Mouse (Mus musculus): ENCODE measurements around the gene Themis2.

The Themis2 gene

GRCm38 (mm10) chr4:132796196-132796886 is at the start of gene Themis2:
TSS of gene Themis2 (minus strand) at chr4:132796387.
- peak; percentile 68 for DNase-seq (ENCODE audit: low read depth)

- peak; percentile 11 for DNase-seq (ENCODE audit: low read depth)
These were observed 47.5 kb upstream of the Themis2 start for GRCm38 (mm10) chr4:132843705-132844071.

GRCm38 (mm10) chr4:132842970-132843704 is 47.0 kb upstream of the Themis2 start, which contains the start of gene Ppp1r8:
TSS of gene Ppp1r8 (minus strand) at chr4:132843169.
- peak; percentile 97 for DNase-seq (ENCODE audit: low read depth)

- peak; percentile 62 for DNase-seq (ENCODE audit: low read depth)
These were observed 46.2 kb upstream of the Themis2 start for GRCm38 (mm10) chr4:132842281-132842906.

GRCm38 (mm10) chr4:132841493-132841892 is 45.3 kb upstream of the Themis2 start:
- no peak for DNase-seq (ENCODE audit: low read depth)

GRCm38 (mm10) chr4:132823614-132824366 is 27.6 kb upstream of the Themis2 start:
- DNase-seq (ENCODE audit: low read depth) = peak; percentile 87

GRCm38 (mm10) chr4:132818442-132818841 is 22.3 kb upstream of the Themis2 start:
- no peak for DNase-seq (ENCODE audit: low read depth)

GRCm38 (mm10) chr4:132816855-132817254 is 20.7 kb upstream of the Themis2 start:
- peak; percentile 78 for DNase-seq (ENCODE audit: low read depth)

GRCm38 (mm10) chr4:132816404-132816803 is 20.2 kb upstream of the Themis2 start:
- peak; percentile 64 for DNase-seq (ENCODE audit: low read depth)

- no peak for DNase-seq (ENCODE audit: low read depth)
These were observed 13.4 kb upstream of the Themis2 start for GRCm38 (mm10) chr4:132809621-132810020.

- DNase-seq (ENCODE audit: low read depth) = peak; percentile 75
These were observed 11.8 kb upstream of the Themis2 start for GRCm38 (mm10) chr4:132807771-132808641.

GRCm38 (mm10) chr4:132806620-132807191 is 10.5 kb upstream of the Themis2 start:
- DNase-seq (ENCODE audit: low read depth) = no peak

GRCm38 (mm10) chr4:132805599-132806197 is 9.5 kb upstream of the Themis2 start:
- peak; percentile 56 for DNase-seq (ENCODE audit: low read depth)

GRCm38 (mm10) chr4:132805146-132805545 is 9.0 kb upstream of the Themis2 start:
- DNase-seq (ENCODE audit: low read depth) = no peak

- DNase-seq (ENCODE audit: low read depth) = peak; percentile 30
These were observed 8.1 kb upstream of the Themis2 start for GRCm38 (mm10) chr4:132804331-132804730.

- no peak for DNase-seq (ENCODE audit: low read depth)
These were observed 7.7 kb upstream of the Themis2 start for GRCm38 (mm10) chr4:132803876-132804275.

- no peak for DNase-seq (ENCODE audit: low read depth)
These were observed 7.0 kb upstream of the Themis2 start for GRCm38 (mm10) chr4:132803212-132803611.

GRCm38 (mm10) chr4:132802171-132802637 is 6.0 kb upstream of the Themis2 start:
- DNase-seq (ENCODE audit: low read depth) = no peak

GRCm38 (mm10) chr4:132801176-132802077 is 5.2 kb upstream of the Themis2 start:
- no peak for DNase-seq (ENCODE audit: low read depth)
